Mouse (Mus musculus) G1E-ER4 (cell line): ENCODE data around the gene 1700067K01Rik. TPM values are rescaled to one million over a fixed set of nuclear protein-coding genes. Genes with fewer than 3 reads are reported as not detected.

Source experiments
- GATA1 ChIP-seq: IDR thresholded peaks from one replicate; pipeline ENCODE4 v1.8.0; 2012; ENCODE audit warnings: low read length, inconsistent platforms
- polyA plus RNA-seq: library from polyadenylated mRNA; stranded (reverse); fragments of >175 nt; gene quantifications from 2 replicates; pipeline ENCODE4 v1.2.3, GENCODE M21; 2012

The 1700067K01Rik gene
- polyA plus RNA-seq, 1 experiment = 1.1 TPM

GRCm38 (mm10) chr8:84023085-84023484, 21.8 kb downstream of the 1700067K01Rik start:
- TF ChIP-seq GATA1 = no peak

DNA sequence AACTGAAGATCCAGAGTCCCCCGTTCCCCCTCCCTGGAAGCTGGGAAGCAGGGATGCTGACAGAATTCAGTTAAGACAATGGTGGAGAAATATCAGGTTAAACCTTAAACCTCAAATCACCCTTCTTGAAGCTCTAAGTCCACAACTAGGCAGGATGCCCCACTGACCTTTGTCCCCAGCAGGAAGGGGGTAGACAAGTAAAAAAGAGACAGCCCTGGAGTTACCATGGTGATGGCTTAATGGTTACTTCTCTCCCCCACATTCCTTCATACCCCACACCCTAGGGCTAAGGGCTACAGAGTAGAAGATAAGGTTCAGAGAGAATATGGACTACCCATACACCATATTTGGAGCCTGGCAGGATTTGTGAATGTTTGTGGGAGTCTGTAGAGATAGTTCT, 22.3 kb downstream of the 1700067K01Rik start:
- TF ChIP-seq GATA1 = no peak

- no peak for TF ChIP-seq GATA1
These were observed 22.9 kb downstream of the 1700067K01Rik start for GRCm38 (mm10) chr8:84024171-84024570.

- TF ChIP-seq GATA1 = no peak
These were observed 24.6 kb downstream of the 1700067K01Rik start for GRCm38 (mm10) chr8:84025863-84026262.

- TF ChIP-seq GATA1 = no peak
These were observed 26.1 kb downstream of the 1700067K01Rik start for GRCm38 (mm10) chr8:84027449-84027848.

DNA sequence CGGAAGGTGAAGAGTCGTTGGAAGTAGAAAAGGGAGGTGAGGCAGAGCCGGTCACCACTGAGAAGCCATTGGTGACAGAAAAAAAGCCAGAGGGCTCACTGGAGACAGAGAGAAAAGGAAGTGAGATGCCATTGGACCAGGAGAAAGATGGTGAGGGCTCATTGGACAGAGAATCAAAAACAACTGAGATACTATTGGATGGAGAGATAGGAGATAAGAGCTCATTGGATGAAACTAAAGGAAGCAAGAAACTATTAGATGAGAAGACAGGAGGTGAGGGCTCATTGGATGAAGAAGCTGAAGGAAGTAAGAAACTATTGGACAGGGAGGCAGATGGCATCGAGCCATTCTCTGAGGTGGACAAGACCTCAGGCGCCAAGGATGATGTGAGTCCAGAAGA, 28.0 kb downstream of the 1700067K01Rik start:
- TF ChIP-seq GATA1 = no peak

GRCm38 (mm10) chr8:84032777-84033176, 31.5 kb downstream of the 1700067K01Rik start:
- TF ChIP-seq GATA1 = no peak

- TF ChIP-seq GATA1 = no peak
These were observed 36.7 kb downstream of the 1700067K01Rik start for GRCm38 (mm10) chr8:84038015-84038414.

GRCm38 (mm10) chr8:84039050-84039449, 37.7 kb downstream of the 1700067K01Rik start:
- TF ChIP-seq GATA1 = no peak

GRCm38 (mm10) chr8:84042066-84042947, 41.0 kb downstream of the 1700067K01Rik start, which contains the start of gene Il27ra:
Gene Il27ra, minus strand, starts transcription at chr8:84042589.
- no peak for TF ChIP-seq GATA1

DNA sequence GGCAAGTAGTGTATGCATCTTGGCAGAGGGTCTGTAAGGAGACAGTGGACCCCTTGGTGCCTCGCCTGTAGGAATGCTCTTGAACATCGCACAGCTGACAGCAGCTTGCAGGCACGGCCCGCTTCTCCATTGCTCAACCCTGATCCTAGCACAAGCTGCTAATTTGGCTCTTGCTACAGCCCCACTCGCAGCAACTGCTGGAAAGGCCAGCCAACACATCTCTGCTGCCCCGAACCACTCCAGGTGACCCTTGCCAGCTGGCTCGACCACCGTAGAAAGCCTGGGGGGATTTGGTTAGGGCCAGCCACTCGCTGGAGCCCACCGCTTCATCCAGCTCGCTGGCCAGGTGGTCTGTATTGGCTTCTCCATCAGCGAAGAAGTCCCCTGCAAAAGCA, 41.6 kb downstream of the 1700067K01Rik start:
- TF ChIP-seq GATA1 = no peak

GRCm38 (mm10) chr8:84044103-84044502, 42.8 kb downstream of the 1700067K01Rik start:
- TF ChIP-seq GATA1 = no peak

- no peak for TF ChIP-seq GATA1
These were observed 43.6 kb downstream of the 1700067K01Rik start, which contains the start of gene Rln3 for GRCm38 (mm10) chr8:84044900-84045299. Gene Rln3, minus strand, starts transcription at chr8:84045000.

- TF ChIP-seq GATA1 = no peak
These were observed 45.2 kb downstream of the 1700067K01Rik start for GRCm38 (mm10) chr8:84046505-84046904.

- TF ChIP-seq GATA1 = no peak
These were observed 46.9 kb downstream of the 1700067K01Rik start for GRCm38 (mm10) chr8:84048171-84048570.

- no peak for TF ChIP-seq GATA1
These were observed 51.4 kb downstream of the 1700067K01Rik start for GRCm38 (mm10) chr8:84052746-84053145.

DNA sequence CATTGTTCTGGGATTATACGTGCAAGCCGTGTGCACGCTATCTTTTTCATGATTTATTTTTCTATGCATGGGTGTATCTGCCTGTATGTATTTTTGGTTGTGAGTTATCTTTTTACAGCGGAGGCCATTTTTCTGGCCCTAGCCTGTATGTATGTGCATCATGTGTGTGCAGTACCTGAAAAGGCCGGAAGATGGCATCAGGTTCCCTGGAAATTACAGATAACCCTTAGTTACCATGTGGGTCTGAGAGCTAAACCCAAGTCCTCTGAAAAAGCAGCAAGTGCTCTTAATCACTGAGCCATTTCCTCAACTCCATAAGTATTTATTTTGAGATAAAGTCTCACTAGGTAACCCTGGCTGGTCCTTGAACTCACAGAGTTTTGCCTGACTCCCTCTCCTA, 51.9 kb downstream of the 1700067K01Rik start:
- TF ChIP-seq GATA1 = no peak

Other genes starting within 250 kb of the 1700067K01Rik start
- gene Adgrl1, start 101.4 kb upstream of the 1700067K01Rik start, polyA plus RNA-seq = 28.6 and 31.7 TPM in 2 replicates
- not detected in 2 replicates for gene Gm10644, start 46.3 kb upstream of the 1700067K01Rik start, polyA plus RNA-seq
- gene Asf1b, start 46.0 kb upstream of the 1700067K01Rik start, polyA plus RNA-seq = 226 and 290 TPM in 2 replicates
- gene Prkaca, start 28.5 kb upstream of the 1700067K01Rik start, polyA plus RNA-seq = 53.2 and 56.2 TPM in 2 replicates
- gene Samd1, start 3.8 kb upstream of the 1700067K01Rik start, polyA plus RNA-seq = 275 and 319 TPM in 2 replicates
- not detected in 2 replicates for gene 2210011C24Rik, start 10.7 kb downstream of the 1700067K01Rik start, polyA plus RNA-seq
- gene Palm3, start 20.0 kb downstream of the 1700067K01Rik start, polyA plus RNA-seq = 0.29 and 0.55 TPM in 2 replicates
- gene Il27ra, start 41.1 kb downstream of the 1700067K01Rik start, polyA plus RNA-seq = not detected in 2 replicates
- gene Rln3, start 43.5 kb downstream of the 1700067K01Rik start, polyA plus RNA-seq = not detected in 2 replicates
- 0.11 TPM in 2 replicates for gene Gm10643, start 63.6 kb downstream of the 1700067K01Rik start, polyA plus RNA-seq
- gene Rfx1, start 65.3 kb downstream of the 1700067K01Rik start, polyA plus RNA-seq = 41.0 and 46.3 TPM in 2 replicates
- gene Dcaf15, start 103.3 kb downstream of the 1700067K01Rik start, polyA plus RNA-seq = 60.0 and 74.5 TPM in 2 replicates
- 0.02 and 0.03 TPM in 2 replicates for gene Podnl1, start 124.5 kb downstream of the 1700067K01Rik start, polyA plus RNA-seq
- gene Cc2d1a, start 146.4 kb downstream of the 1700067K01Rik start, polyA plus RNA-seq = 18.0 and 21.2 TPM in 2 replicates
- 0.19 and 0.22 TPM in 2 replicates for gene 4930432K21Rik, start 146.5 kb downstream of the 1700067K01Rik start, polyA plus RNA-seq
- not detected in 2 replicates for gene Nanos3, start 183.7 kb downstream of the 1700067K01Rik start, polyA plus RNA-seq
- gene Zswim4, start 235.6 kb downstream of the 1700067K01Rik start, polyA plus RNA-seq = 8.9 and 14.2 TPM in 2 replicates
- gene D8Ertd738e, start 248.2 kb downstream of the 1700067K01Rik start, polyA plus RNA-seq = 251 and 389 TPM in 2 replicates